Mouse (Mus musculus) erythroblast, embryonic 14.5 days (primary cell): Measurements from ENCODE around the gene Rora. TPM values are rescaled to one million over a fixed set of nuclear protein-coding genes. Genes with fewer than 3 reads are reported as not detected.

ENCODE experiments used
- H3K27me3 ChIP-seq: 2 replicates; pipeline ENCODE4 v1.6.1; 2012; ENCODE audit warnings: inconsistent platforms; ENCODE audit not compliant: control insufficient read depth
- H3K36me3 ChIP-seq: 2 replicates; pipeline ENCODE4 v1.6.1; 2012; ENCODE audit warnings: mild to moderate bottlenecking, inconsistent platforms; ENCODE audit not compliant: control insufficient read depth
- H3K4me1 ChIP-seq: 2 replicates; pipeline ENCODE4 v1.6.1; 2012; ENCODE audit warnings: inconsistent platforms; ENCODE audit not compliant: control insufficient read depth
- H3K4me3 ChIP-seq: replicated peaks from 2 replicates; pipeline ENCODE3; 2012; ENCODE audit warnings: moderate library complexity, mild to moderate bottlenecking, inconsistent platforms
- H3K9me3 ChIP-seq: 2 replicates; pipeline ENCODE4 v1.6.1; 2012; ENCODE audit warnings: low read length, inconsistent platforms, mixed read lengths; ENCODE audit not compliant: control insufficient read depth
- GATA1 ChIP-seq: IDR thresholded peaks from 2 replicates; pipeline ENCODE4 v1.6.1; 2012; ENCODE audit warnings: low read length, inconsistent platforms, mixed read lengths
- TAL1 ChIP-seq: IDR thresholded peaks from 3 replicates; pipeline ENCODE4 v1.6.1; 2012; ENCODE audit warnings: low read length, inconsistent platforms, mixed read lengths
- polyA plus RNA-seq: library from polyadenylated mRNA; stranded (reverse); fragments of >175 nt; gene quantifications from 2 replicates; pipeline ENCODE4 v1.2.3, GENCODE M21; 2012

The Rora gene
- polyA plus RNA-seq, 1 experiment, result under 0.01 TPM

DNA sequence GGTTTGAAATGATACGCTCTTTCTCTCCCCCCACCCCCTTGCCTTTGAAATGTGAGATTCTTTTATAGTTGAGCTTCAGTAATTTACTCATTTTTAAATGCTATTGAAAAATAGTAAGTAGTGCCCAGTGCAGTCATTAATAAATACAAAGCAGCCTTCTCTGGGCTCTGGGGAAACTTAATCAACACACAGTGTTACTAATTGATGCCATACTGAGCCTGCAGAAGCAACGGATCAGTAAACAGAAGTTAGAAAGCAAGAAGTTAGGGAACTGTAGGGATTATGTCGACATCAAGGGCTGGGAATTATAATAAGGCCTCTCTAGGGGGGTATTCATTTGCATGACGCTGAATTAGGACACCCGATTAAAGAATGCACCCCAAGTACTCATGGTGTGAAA, 649.3 kb downstream of the Rora start:
- TF ChIP-seq GATA1 (no peak), TAL1 (no peak)
- H3K36me3 ChIP-seq, result no peaks in the 10 kb centered on the region
- peaks cover 2% of the 10 kb centered on the region for H3K4me1 ChIP-seq
- no peaks in the 10 kb centered on the region for H3K27me3 ChIP-seq
- no peak overlapping the region for H3K4me3 ChIP-seq
- H3K9me3 ChIP-seq, result no peaks in the 10 kb centered on the region

DNA sequence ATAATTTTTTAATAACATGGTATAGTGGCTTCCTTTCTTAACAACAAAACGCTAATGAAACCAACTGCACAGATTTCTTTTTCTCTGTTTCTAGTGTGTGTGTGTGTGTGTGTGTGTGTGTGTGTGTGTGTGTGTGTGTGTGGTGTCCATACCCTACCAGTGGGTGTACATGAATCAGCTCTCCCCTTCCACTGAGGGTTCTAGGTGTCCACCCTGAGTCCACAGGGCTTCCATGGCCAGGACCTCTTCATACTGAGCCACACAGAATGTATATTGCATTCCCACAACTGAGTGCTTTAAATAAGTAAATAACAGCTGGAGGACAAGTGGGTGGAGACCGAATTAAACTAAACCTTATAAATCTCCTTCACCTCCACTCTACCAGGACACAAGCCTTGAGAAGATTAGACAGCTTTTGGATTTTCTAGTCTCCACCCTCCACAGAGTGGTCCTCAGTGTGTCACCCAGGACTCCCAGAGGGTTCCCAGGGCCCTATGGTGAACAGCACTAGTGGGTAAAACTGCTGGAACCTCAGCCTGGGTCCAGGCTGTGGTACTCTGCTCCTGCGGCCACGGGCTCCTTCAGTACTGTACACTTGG, 649.9 kb downstream of the Rora start:
- Histone ChIP-seq H3K9me3 (no peaks in the 10 kb centered on the region), H3K4me1 (peaks cover 2% of the 10 kb centered on the region), H3K4me3 (no peak overlapping the region), H3K36me3 (no peaks in the 10 kb centered on the region), H3K27me3 (no peaks in the 10 kb centered on the region)
- TF ChIP-seq TAL1 (no peak), GATA1 (no peak)

DNA sequence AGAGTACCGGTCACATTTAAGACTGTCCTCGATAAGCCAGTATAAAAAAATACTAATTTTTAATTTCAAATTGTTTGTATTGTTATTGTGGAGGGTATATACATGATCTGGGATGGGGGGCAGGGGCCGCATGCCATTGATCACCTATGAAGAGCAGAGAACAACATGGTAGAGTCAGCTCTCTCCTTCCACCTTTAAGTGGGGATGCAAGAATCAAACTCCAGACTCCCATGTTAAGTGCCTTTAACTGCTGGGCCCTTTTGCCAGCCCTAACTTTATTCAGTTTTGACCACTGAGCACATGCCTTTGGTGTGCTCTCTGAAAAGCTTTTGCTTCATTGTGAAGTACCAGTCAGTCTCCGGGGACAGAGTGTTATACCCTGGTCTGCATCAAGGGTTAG, 650.4 kb downstream of the Rora start:
- Histone ChIP-seq H3K36me3 (no peaks in the 10 kb centered on the region), H3K27me3 (no peaks in the 10 kb centered on the region), H3K9me3 (no peaks in the 10 kb centered on the region), H3K4me3 (no peak overlapping the region), H3K4me1 (no peaks in the 10 kb centered on the region)
- TF ChIP-seq TAL1 (no peak), GATA1 (no peak)

DNA sequence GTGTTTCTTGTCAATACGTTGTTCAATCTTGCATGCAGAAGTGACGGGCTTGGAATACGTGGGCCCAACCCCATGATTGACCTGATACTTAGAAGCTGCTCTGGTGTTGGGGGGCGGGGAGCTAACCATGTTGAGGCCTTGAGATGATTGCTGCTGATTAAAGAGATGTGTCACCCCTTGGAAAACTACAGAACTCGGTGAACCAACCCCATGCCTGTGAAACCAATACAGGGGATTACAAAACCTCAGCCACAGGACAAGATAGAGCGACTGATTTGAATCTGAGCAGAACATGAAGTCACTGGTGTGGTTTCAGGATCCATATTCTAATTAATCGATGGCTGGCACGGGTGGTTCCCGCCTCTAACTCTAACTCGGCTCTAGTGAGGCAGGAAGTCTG, 650.9 kb downstream of the Rora start:
- no peak overlapping the region for H3K4me3 ChIP-seq
- H3K9me3 ChIP-seq, result no peaks in the 10 kb centered on the region
- no peaks in the 10 kb centered on the region for H3K36me3 ChIP-seq
- H3K4me1 ChIP-seq, result no peaks in the 10 kb centered on the region
- TF ChIP-seq GATA1 (no peak), TAL1 (no peak)
- no peaks in the 10 kb centered on the region for H3K27me3 ChIP-seq

DNA sequence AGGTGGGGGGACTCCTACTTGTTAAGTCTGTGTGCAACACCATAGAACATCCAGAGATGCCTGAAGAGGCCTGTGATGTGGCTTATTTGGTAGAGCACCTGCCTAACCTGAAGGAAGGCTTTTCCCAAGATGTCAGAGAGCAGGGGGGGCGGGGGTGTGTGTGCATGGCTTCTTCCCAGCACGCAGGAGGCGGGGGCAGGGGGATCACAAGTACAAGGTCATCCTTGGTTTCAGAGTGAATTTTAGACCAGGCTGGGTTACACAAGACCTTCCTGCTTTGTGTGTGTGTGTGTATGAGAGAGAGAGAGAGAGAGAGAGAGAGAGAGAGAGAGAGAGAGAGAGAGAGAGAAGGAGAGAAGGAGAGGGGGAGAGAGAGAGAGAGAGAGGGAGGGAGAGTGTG, 651.4 kb downstream of the Rora start:
- TF ChIP-seq GATA1 (no peak), TAL1 (no peak)
- no peaks in the 10 kb centered on the region for H3K9me3 ChIP-seq
- no peaks in the 10 kb centered on the region for H3K27me3 ChIP-seq
- H3K4me1 ChIP-seq, result no peaks in the 10 kb centered on the region
- H3K36me3 ChIP-seq, result no peaks in the 10 kb centered on the region
- no peak overlapping the region for H3K4me3 ChIP-seq

DNA sequence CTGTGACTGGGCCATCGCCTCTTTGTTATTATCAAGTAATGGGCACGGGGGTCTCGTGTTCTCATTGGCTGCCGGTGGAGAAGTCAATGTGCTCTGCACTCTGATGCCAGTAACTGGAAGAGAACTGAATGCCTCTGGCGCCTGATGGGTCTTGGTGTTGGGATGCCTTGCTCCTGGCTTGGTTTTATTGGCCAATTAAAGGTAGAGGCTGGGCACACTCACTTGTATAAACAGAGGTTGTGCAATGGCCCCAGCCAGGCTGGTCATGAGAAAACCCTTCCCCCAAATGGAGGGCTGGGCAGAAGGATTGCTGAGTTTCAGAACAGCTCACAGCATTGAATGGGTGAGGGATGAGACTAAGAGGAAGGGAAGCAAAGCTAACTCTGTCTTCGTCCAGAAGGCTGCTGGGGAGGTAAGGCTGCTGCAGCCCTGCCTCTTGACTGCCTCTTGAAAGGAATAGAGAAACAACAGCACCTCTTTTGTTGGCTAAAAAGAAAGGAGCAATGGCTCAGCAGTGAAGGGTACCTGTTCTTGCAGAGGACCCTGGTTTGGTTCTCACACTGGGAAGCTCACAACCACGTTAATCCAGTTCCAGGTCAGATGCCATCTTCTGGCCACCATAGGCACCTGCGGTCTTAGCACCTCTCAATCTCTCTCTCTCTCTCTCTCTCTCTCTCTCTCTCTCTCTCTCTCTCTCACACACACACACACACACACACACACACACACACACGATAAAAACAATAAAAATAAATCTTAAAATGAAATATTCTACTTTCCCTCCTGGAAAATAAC, 653.3 kb downstream of the Rora start:
- H3K4me3 ChIP-seq, result no peak overlapping the region
- no peaks in the 10 kb centered on the region for H3K36me3 ChIP-seq
- TF ChIP-seq GATA1 (no peak), TAL1 (no peak)
- no peaks in the 10 kb centered on the region for H3K9me3 ChIP-seq
- H3K4me1 ChIP-seq, result no peaks in the 10 kb centered on the region
- no peaks in the 10 kb centered on the region for H3K27me3 ChIP-seq

DNA sequence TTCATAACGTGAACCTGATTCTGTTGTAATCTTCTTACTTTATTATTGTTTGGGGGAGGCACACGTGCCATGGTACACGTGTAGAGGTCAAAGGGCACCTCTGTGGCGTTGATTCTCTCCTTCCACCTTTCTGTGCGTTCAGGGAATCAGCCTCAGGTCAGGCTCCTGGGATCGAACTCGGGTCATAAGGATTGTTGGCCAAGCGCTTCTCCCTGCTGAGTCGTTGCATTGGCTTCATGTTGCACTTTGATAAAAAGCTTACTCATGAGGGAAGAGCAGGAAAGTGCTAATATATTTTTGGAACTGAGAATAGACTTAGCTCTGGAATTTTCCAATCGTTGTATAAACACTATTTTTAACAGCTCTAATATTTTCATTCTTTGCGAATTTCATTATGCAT, 654.4 kb downstream of the Rora start:
- Histone ChIP-seq H3K9me3 (no peaks in the 10 kb centered on the region), H3K36me3 (no peaks in the 10 kb centered on the region), H3K4me1 (no peaks in the 10 kb centered on the region), H3K4me3 (no peak overlapping the region), H3K27me3 (no peaks in the 10 kb centered on the region)
- TF ChIP-seq TAL1 (no peak), GATA1 (no peak)

DNA sequence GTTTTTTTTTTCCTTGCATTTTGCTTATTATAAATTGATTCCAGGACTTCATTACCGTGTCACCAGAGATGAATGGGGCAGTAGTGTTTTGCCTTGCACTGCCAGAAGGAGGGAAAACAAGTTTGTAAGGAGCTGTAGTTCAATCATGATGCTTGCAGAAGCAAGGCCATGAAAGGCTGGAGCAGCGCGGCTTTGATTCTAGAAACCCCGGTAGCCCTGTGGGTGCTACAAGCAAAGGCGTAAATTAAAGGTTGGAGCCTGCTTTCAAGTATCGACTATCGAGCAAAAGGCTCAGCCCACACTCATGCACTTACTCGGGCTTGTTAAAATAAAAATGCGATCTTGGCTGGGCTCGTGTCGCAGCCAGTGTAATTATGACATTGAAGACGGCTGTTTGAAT, 656.9 kb downstream of the Rora start:
- H3K36me3 ChIP-seq, result no peaks in the 10 kb centered on the region
- H3K27me3 ChIP-seq, result no peaks in the 10 kb centered on the region
- H3K4me1 ChIP-seq, result no peaks in the 10 kb centered on the region
- TF ChIP-seq GATA1 (no peak), TAL1 (no peak)
- no peak overlapping the region for H3K4me3 ChIP-seq
- H3K9me3 ChIP-seq, result no peaks in the 10 kb centered on the region

DNA sequence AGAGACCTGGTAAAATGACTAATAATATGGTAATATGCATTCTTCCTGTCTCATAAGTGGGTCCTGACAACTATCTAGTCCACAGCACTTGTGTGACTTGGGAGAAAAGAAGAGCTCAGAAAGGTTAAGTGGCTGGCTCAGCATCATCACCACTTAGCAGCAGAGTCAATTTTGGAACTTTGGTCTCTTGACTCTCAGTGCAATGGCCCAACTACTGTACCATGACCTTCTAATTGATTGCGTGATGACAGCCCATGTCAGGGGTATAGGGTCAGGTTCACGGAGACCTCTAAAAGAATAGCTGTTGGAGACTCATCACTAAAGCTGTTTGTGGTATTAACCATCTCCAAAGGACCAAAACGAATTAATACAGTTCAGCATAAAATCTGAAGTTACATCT, 659.7 kb downstream of the Rora start:
- no peak overlapping the region for H3K4me3 ChIP-seq
- no peaks in the 10 kb centered on the region for H3K9me3 ChIP-seq
- TF ChIP-seq GATA1 (no peak), TAL1 (no peak)
- H3K27me3 ChIP-seq, result no peaks in the 10 kb centered on the region
- no peaks in the 10 kb centered on the region for H3K4me1 ChIP-seq
- H3K36me3 ChIP-seq, result no peaks in the 10 kb centered on the region
